Mouse (Mus musculus) left cerebral cortex, adult 9 months (tissue): ENCODE measurements at regions not wholly inside any gene's neighbourhood (a gene's known extent, or its start where the extent isn't known, plus 50 kb on each side); places are given as distances from the start of the nearest gene placed in this dataset.

Experiments used
- DNase-seq, 2 experiments: peaks; one replicate each; pipeline ENCODE4 v3.0.0; 2022; ENCODE audit warnings: low spot score in 2 of 2

GRCm38 (mm10) chr10:46826012-46826411 lies 1248.4 kb downstream of the Hace1 start:
- DNase-seq = no peak

DNA sequence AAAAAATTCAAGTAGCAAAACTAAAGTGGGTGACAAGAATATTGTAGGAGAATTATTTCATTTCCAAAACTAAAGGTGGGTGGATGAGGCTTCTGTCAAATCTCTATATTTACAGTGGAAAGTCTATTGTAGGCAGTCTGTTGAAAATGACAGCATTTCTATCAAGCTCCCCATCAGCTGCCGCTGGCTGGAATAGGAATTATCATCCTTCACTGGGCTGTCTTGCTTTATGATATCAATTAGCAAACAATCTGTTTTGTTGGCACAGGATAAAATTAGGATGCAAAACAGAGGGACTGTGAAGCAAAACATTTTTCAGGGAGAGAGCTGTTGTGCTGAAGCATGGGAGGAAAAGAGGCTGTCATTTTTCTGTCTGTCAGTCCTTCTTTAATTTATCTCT lies 1249.0 kb downstream of the Hace1 start:
- DNase-seq = peak in 1 of 2 experiments; percentile 5

DNA sequence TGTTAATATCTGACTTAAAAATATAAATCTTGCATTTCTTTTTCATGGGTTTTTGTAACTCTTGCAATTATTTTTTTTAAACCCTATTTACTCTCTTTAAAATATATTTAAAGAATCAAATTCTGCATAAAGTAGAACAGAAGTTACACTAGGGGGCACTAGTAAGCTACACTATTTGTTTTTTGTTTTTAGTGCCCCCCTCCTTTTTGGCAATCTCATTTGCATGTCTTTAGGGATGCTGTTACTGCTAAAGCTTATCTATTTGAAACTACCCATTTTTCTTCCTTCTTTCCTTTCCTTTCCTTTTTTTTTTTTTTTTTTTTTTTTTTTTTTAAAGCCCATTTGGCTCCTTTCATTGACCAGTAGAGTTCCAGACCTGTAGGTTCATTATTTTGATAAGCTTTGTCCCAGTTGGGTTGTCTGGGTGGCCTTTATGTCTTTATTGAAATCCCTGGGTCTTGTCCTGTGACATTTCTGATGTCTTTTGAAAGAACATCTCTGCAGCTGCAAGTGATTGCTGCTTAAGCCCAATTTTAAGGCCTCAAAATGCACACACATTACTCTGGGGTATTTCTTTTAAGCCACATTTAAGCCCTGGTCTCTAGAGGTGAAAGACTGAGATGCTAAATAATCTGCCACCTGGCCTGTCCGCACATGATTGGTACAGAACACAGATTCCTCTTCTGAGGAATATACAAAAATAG lies 1249.6 kb downstream of the Hace1 start:
- no peak for DNase-seq

GRCm38 (mm10) chr10:46828164-46828563 lies 1250.5 kb downstream of the Hace1 start:
- no peak for DNase-seq

DNA sequence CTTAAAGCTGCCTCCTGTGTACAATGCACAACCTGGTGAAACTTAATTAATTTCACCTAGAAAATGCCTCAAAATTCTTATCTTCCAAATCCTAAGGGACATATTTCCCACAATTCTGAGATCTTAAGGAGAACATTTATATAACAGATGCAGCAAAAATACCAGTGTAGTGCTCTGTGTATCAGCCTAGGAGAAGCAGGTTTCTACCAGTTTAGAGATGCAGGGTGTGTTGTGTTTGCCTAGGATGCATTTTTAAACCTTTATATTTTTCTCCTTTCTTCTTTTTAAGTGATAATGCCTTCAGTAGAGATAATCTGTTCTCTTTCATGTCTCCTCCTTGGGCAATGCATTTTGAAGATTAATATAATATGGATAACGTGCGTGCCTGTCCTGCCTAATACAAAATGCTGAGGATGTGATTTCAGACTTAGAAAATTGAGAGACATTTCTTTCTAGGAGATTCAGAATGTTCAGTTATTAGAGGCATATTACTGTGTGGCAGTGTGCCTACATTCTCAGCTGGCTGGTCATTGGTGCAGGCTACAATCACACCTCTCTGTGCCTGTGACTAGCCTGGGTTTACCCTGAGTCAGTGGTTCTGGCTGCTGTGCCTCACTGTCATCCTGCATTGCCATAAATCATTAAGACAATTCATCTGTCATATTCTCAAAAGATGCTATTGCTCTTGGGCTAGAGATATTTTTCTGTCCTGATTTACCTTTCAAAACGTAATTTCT lies 1268.1 kb downstream of the Hace1 start:
- no peak for DNase-seq
